Mouse (Mus musculus) testis, postnatal 10 days (tissue): Measurements from ENCODE around the gene Gm45062.

Source experiments
- DNase-seq: peaks from one replicate; pipeline ENCODE4 v3.0.0; 2021; ENCODE audit warnings: low spot score

The Gm45062 gene

DNA sequence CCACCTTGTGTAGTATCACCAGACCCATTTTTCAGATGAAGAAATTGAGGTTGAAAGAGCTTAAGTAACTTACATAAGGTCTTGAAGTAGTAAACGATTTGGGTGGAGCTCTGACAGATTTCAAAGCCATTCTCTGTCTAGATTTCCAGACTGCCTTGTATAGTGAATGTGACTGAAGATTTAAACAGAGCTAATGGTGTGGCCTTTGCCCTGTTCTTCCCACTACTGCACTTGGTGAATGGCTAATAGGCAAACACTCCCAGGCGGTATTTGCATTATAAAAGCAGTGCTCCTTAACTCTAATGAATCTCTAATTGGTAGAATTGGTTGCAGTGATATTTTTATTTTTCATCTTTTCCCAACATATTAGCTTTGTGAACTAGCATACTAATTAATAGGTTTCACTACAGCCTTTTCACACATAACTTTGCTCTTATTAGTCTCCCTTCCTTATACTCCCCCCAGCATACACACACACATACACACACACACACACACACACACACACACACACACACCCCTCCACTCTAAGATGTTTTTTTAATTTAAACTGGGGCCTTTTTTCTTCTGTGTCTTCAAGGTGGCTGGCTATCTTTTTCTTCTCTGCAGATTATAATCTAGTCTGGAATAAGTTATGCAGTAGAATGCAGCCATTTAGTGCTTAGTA, 109.1 kb downstream of the Gm45062 start:
- no peak for DNase-seq

DNA sequence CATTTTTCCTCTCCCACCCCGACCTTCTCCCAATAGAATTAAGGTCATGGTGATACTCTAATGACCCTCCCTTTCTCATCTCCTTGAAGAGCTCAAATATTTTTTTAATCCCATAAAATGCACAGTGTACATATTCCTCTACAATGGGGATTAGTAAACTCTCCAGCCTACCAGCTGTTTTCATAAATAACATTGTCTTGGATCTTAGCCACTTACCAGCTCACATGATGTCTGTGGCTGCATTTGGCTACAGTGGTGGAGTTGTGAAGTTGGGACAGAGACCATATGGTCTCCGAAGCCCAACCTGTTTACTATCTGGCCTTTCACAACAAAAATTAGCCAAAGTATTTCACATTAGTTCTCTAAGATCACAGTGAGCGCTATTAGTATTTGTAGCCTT, 111.4 kb downstream of the Gm45062 start:
- DNase-seq: no peak

DNA sequence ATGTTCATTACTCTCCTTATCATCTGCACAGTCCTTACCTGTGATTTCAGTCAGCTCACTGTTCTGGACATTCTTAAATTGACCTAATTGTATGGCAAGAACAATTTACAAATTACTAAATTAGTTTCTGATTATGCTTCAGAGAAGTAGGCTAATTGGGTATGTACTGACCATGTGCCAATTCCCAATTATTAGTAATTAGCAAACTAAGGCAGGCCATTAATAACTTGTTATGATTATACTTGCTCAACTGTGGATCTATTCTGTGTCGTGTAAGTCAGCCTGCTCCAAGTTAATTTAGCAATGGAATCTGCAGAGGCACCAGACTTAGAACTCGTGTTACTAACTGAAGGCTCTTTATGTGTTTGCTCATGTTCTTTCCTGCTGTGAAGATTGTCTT, 113.8 kb downstream of the Gm45062 start:
- DNase-seq: no peak

DNA sequence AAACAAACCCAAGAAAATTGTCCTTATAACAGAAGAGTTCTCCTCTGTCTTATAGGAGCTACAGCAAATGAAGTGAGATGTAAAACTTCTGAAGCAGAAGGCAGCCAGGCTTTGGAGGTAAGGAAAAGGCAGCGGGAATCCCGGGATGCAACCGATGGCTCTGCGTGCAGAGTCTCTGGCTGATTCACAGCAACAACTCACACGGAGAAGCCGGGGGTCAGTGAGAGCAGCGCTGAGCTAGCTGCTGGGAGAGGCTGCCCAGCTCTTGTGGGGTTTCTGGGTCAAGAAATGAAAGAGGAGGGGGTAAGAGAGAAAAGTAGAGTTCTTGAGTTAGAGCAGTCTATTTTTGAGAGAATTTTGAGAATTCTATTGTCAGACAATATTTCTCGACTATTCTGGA, 114.6 kb downstream of the Gm45062 start:
- DNase-seq: no peak

DNA sequence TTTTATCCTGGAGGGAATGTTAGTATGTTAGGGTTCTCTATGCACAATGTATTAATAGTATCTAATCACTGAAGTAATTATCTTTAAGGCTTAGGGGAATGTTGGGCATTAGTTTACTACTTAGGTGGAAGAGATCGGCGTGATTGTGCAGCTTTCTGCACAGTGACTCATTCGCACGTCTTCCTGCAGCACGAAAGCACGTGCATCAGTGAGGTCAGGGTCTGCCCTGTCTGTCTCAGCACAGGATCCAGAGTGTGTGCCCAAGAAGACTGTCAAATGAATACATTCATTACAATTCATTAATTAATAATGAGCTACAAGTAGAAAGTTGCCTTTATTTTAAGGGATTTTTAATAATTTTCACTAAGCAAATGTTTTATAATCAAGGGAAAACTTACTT, 115.0 kb downstream of the Gm45062 start:
- DNase-seq: no peak

DNA sequence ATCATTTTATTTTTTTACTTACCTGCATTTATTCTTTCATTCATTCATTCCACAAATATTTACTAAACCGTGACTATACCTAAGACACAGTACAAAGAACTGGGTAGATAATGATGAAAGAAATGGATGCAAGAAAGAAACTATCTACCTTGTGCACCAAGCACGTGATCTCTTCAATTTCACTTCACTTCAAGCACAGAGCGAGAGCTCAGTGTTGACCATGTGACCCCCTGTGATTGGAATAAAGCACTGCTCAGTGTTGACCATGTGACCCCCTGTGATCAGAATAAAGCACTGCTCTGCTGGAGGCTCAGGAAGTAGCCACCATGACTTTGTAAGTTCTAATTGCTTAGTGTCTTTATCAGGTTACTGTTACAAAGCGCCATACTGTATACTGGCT, 115.5 kb downstream of the Gm45062 start:
- DNase-seq: no peak

DNA sequence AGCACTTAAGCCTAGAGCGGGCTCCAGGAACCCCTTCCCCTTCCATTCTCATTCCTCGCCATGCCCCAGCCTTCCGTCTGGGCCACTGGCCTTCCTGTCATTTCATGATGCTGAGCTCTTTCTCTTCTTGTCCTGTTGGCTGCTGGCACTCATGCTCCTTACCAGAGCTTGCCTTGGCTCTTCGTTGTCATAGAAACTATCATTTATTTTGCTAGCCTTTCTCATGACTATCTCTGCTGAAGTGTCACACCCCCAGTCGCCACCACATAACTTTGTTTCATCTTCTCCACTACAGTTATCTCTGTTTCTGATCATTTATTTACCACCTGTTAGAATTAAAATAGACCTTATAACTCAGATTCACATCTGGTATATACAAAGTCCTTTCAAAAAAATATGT, 117.1 kb downstream of the Gm45062 start:
- DNase-seq: no peak

DNA sequence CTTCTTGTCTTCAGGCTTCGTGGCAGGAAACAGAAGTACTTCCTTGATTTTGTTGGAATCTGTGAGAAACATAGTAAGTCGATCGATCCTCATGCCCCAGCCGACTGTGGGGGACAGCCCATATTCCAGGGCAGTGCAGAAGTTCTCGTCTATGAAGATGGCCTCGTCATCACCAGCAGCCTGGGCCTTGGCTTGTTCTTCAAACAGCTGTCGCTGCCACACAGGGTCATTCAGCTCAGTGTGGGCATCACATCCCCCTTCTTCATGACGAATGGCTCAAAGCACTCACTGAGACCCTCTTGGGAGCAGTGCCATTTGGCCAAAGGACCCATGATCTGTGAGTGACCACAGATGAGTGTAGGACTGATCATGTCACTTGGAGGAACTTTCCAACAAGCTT, 118.4 kb downstream of the Gm45062 start:
- no peak for DNase-seq

DNA sequence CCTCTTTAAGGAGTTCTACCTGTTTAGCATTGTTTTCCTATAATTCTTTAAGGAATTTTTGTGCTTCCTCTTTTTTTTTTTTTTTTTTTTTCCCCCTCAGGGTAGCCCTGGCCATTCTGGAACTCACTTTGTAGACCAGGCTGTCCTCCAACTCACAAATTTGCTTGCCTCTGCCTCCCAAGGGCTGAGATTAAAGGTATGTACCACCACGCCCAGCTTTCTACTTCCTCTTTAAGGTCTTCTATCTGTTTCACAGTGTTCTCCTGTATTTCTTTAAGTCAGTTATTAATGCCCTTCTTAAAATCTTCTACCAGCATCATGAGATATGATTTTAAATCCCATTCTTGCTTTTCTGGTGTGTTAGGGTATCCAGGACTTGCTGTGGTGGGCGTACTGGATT, 130.1 kb downstream of the Gm45062 start:
- no peak for DNase-seq

DNA sequence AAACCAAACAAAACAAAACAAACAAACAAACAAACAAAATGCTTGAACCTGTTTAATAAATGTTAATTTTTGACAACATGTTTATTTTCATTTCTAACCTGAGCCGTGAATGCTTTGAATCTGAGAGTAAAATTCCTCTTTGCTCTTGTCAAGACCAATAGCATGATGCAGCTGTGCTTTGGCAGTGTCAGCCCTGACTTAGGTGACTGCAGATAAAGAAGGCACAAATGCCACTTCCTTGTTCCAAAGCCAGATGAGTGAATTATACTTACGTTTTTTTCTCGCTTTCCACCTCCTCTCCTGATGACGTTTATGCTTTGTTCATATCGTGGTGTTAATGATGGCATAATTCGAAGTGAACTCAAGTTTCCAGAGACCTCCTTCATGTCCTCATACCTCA, 131.0 kb downstream of the Gm45062 start:
- DNase-seq: no peak

DNA sequence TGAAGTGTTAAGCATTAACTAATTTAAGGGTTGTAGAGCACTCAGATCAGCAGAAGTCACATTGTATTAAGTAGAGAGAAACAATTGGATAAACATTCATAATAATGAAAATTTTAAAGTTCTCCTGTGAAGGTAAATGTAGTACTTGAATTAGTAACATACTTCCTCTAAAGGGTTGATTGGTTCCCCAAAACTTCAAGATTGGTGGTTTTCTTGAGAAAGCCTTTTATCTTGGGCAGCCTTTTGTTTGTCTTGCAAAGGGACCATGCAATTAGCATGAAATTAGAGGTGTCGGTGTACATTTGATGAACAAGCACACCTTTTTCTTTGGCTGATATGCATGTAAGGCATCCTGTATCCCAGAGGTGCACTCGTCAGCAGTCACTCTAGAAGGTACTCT, 131.7 kb downstream of the Gm45062 start:
- DNase-seq: no peak

DNA sequence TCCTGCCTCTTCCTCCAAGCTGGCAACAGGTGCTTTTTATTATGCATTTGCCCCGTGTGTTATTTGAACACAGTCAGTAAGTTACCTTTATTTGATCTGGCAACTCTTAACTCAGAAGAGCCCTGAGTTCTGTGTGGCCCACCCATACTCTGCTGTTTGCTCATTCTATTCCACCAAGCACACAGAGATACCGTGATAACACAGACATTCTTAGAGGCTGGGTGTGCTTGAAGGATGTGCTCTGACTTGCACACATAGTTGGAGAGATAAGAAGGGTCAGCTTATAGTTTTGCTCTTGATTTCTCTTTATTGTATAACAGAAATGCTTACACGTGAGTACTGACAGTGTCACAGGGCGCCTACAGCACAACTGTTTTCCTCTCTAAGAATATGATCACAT, 133.8 kb downstream of the Gm45062 start:
- DNase-seq: no peak

DNA sequence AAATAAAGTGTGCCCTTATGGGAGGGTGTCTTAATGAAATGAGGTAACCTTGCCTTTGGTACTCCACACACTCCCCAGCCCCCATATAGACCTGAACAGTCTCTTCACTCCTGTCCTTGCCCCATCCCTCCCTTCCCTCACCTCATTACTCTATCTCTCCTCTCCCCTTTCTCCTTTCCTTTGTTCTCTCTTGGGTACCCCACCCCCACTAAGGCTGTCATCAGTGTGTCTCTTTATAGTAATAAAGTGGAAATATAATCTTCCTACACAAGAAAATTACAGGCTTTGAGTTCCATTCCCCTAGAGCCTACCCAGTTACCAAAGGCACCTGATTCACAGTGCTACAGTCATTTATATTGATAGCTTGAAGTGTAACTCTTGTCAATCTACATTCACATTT, 134.8 kb downstream of the Gm45062 start:
- no peak for DNase-seq

DNA sequence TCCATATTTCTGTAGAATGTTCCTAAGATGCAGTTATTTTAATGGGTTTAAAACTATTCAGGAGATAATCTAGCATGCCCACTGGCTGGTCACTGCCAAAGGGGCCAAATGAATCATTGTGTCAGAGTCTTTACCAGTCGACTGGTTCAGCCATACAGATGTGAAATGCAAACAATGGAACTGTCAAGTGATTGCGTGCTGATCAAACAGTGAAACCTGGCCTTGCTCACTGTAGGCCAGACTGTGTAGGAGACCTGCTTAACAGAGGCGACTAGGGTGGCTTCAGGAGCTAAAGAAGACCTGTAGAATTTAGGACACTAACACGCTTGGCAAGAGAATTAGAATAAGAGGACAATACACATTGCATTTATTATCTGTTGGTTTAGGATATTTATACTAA, 135.8 kb downstream of the Gm45062 start:
- no peak for DNase-seq

DNA sequence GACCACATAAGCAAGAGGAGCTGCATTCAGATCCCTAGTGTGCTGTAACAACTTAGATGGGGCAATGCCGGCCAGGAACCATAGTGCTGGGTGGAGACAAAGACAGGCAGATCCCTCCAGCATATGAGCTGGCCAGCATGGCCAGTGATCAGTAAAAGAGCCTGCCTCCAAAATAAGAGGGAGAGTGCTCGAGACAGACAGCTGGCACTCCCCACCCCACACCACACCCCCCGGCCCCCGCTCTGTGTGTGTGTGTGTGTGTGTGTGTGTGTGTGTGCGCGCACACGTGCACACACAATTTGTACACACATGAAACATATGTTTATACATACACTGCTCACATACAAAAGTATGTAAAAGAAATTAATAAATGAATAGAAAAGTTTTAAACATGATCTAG, 138.0 kb downstream of the Gm45062 start:
- no peak for DNase-seq

DNA sequence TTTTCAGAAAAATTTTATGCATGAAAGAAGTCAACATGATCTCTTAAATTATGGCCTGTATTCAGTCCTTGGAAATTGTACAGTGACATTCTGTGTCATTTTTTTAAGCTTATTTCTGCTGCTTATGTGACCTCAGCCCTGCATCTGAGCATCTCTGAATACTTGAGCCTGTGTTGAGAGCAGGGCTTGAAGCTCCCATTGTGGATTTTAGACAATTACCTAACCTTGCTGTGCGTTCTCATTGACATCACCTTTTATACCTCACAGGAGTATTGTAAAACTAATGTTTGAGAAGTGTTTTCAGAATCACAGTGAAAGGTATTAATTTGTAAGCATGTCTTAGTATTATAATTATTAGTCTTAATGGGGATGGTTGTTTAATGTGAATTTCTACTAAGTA, 140.5 kb downstream of the Gm45062 start:
- no peak for DNase-seq

DNA sequence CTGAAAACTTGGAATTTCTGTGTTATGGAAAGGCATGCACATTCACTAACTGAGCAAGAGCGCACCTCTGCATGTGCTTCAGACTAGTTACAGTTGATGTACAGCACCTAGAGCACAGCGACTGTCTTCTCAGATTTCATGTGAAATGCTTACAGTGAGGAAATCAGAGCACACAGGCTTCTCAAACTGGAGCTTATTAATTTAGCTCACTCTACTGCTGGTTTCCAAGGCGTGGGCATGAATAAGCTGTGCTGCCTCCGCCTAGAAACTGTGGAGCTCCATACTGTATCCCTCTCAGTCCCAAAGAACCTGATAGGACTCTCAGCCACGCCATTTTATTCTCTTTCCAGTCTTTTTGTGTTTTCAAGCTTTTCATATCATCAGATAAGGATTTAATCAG, 143.9 kb downstream of the Gm45062 start:
- no peak for DNase-seq

DNA sequence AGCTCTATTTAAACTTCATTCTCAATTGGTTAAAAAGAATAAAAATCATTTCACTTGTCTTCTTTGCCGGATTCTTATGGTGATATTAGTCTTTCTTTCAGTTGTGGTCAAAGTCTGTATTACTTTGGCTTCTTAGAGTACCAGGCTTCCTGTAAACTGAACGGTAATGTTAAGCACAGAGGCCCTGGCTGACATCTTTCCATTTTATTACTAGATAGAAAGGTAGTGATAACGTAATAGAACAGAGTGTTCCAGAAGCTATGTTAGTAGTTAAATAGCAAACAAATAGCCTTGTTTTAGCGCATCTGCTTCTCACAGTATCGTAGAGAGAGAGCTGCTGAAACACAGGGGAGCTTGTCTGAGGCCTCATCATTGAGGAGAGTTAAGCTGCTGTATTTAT, 146.6 kb downstream of the Gm45062 start:
- no peak for DNase-seq

DNA sequence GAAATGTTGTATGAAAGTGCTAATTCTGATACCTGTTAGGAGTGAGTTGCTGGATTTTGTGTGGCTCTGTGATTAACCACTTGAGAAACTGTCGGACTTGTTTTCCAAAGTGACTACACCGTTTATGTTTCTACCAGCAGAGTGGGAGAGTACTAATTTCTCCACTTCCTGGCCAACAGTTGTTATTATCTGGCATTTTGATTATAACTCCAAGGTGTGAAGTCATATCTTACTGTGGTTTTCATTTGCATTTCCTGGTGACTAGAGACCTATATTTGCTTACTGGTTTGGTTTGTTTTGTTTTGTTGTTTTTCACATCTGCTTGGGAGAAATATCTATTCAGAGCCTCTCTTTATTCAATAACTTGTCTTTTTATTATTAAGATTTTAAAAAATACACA, 149.1 kb downstream of the Gm45062 start:
- DNase-seq: no peak

DNA sequence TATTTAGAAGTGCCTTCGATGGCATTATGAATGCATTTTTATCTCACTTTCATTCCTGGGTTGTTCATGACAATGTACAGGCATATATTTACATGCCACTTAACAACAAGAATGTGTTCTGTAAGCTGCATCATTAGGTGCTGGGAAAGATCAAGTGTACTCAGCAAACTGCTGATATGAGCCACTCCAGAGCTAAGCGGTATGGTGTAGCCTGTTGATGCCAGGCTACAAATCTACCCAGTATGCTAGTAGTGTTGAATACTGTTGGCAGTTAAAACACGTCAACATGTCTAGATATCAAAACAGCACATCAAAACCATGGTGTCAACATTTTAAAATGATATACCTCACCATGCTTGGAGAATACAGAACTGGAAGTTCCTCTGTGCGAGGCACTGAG, 150.6 kb downstream of the Gm45062 start:
- no peak for DNase-seq

DNA sequence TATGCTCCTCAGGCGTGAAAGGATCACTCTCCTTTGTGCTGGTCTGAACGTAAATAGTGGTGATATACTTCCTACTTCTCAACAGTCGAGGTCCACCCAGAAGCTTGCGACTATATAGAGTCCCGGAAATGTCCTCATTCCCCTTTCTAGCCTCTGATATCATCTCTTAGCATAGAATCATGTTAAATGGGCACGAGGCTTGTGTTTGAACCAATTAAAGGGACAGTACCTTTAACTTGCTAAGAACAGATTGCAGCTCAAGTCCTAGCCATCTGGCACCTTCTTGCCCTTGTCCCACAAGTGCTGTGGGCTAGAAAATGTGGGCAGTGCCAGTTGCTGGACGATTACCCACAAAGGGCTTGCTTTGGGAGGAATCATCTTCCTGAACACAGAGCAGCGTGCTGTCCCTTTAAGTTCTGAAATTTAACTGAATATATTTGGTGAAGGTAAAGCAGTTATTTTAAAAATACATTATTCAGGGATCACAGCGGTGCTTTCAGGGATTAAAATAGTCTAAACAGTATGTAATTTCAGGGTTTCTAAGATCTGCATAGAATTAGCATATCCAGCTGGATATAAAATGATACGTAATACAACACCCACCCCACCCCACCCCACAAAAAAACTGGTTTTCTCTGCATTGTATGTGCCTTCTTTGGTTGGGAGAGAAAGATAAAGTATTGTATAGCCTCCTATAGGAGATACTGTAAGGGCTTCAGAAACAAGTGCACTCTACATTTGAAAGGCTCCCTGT, 153.8 kb downstream of the Gm45062 start:
- no peak for DNase-seq

DNA sequence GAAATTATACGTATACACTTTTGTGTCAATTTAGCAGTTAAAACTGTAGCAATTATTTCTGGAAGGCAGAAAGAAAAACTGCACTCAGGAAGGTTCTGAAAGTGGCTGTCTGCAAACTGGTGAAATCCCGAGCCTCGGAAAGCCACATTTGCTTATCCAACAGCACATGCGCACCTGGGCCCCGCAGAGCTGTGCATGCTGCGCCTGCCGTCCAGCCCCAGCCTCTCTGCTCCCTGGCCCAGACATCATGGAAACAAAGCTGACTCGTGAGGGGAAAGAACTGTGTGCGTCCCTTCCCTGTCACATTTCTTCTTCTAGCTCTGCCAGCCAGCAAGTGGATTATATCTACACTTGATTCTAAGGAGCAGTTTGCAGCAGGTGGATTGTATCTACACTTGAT, 154.8 kb downstream of the Gm45062 start:
- DNase-seq: no peak

DNA sequence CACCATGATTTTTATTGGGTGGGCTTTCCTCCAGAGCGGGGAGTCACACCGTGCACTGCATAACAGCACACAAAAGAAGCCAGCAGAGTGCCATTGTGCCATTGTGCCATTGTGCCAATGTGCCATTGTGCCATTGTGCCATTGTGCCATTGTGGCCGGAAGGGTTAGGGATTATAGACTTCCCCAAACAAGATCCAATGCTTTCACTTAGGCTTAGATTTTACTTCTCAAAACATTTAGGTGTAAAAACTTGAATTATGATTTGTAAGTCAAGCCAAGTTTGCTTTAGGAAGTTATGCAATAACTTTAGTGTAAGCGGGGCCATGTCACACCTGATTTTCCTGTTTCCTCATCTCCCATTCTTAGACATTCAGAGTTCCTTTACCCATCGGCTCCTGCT, 156.6 kb downstream of the Gm45062 start:
- DNase-seq: no peak
